Mouse (Mus musculus) kidney, adult 11 months (tissue): ENCODE results near the gene Esr2.
A peak's percentile ranks its signal among the peaks of the same experiment; 100 is the strongest.

Source experiments
- DNase-seq: peaks from one replicate; pipeline ENCODE4 v3.0.0; 2022

The Esr2 gene

GRCm38 (mm10) chr12:76081557-76082211, 95.4 kb downstream of the Esr2 start:
- DNase-seq = no peak

DNA sequence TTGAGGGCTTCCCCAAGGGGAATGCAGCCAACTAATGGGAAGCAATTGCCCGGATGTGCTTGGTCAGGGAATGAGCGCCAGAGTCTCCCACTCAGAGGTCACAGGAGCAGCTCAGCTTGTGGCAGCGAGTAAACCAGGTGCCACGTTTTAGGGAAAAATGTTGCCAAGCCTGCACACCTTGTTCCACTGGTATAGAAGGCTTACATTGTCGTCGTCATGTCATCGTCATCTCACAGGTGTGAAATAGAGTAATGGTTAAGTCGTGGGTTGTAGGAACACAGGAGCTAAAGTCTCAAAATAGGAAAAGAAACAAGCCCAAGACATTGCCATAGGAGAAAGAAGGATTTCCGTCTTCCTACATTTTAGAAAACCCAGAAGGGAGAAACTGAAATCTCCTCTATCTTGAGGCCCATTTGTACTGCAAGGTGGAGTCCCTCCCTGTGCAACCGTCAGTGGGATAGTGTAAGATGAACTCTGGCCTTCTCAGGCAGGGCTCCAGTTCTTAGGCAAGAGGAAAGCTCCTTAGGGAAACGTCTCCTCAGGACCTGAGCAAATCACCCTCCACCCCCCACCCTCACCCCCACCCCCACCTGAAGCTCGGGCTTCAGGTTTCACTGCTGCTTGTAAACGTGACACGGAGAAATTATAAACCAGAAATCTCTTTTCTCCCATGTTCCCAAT, 96.0 kb downstream of the Esr2 start:
- DNase-seq = no peak

DNA sequence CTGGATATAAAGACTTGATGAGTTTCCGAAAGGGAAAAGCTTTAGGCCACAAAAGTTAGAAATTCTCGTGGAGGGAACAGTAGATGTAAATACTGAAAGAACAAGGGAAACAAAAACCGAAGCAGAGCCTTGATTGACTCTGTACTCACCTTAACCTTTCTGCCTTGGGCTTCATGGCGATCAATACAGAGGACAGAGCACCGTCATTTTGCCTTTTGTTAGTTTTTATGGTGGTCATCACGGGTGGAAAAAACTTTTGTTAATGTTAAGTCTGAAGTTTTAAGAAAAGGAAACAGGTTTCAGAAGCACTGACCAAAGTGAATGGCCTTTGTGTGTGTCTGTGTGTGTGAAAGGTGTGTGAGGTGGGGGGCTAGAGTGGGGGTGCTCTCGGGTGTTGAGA, 103.1 kb downstream of the Esr2 start:
- no peak for DNase-seq

- DNase-seq = no peak
Measured at GRCm38 (mm10) chr12:76073066-76073826, 103.8 kb downstream of the Esr2 start.

DNA sequence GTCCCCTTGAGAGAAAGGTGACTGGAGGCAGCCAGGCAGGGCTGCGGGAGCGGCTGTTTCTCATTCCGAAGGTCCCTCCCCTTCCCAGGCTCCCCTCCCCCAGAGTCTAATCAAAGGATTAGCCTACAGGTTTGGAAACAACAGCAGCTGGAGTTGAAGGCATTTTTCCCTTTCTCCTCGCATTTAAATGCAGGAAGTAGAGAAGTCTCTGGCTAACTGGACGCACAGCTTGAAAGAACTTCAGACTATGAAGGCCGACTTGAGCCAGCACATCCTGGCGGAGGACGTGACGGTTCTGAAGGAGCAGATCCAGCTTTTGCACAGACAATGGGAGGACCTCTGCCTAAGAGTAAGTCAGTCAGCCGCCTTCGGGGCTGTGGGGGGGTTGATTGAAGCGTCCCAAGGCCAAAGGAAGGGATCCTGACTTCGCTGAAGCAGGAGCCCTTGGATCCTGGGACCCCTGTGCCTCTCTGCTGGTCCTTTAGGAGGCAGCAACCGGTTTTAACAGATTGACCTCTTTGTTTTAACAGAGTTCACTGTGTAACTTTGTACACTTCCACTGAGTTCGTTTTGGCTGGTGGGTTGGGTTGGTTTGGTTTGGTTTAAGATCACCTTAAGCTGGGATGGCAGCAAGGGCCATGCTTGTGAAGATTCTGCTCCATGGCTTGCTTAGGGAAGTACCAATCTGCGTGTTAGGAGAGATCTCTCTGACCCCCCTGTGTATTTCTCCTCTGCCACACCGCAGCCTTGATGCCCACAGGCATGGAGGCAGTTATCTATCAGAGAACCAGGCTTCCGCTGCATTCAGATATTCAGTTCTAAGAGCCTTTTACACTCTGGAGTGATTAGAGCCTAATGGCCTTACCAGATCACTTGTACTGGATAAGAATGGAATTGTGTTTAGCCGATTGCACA, 104.9 kb downstream of the Esr2 start:
- DNase-seq = peak; percentile 20
